Mouse (Mus musculus): Measurements from ENCODE around the gene Fam3c.
"Not testable (repeated sequence)": the region's sequence is repeated elsewhere in the genome, so short reads cannot be mapped to it uniquely, and the experiment has no call there.

The Fam3c gene

GRCm38 (mm10) chr6:22289461-22290021 is 66.5 kb downstream of the Fam3c start:
- no peak for DNase-seq

GRCm38 (mm10) chr6:22288737-22289460 is 67.1 kb downstream of the Fam3c start:
- DNase-seq, result no peak

- peak; percentile 22 for DNase-seq
These were observed 67.9 kb downstream of the Fam3c start, which contains the start of gene Wnt16 for GRCm38 (mm10) chr6:22288004-22288736. Gene Wnt16, plus strand, starts transcription at chr6:22288227.

- DNase-seq, result no peak
These were observed 73.6 kb downstream of the Fam3c start for GRCm38 (mm10) chr6:22282405-22282804.

- DNase-seq, result peak; percentile 45
These were observed 75.7 kb downstream of the Fam3c start for GRCm38 (mm10) chr6:22280217-22280861.

DNA sequence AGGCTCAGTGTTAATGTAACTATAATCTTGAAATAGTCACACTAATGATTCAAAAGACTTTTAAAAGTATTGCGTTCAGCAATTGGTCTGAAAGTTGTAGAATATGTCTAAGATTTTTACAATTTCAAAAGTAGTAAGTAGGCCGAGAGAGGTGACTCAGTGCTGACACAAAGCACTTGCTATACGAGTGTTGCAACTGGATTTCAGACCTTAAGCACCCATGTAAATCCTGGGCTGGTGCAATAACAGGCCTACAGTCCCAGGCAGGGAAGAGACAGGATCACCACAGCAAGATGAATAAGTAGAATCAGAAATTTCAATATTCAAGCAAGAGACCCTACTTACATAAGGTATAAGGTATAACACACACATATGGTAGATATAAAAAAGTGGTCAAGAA is 78.1 kb downstream of the Fam3c start:
- DNase-seq, result no peak

DNA sequence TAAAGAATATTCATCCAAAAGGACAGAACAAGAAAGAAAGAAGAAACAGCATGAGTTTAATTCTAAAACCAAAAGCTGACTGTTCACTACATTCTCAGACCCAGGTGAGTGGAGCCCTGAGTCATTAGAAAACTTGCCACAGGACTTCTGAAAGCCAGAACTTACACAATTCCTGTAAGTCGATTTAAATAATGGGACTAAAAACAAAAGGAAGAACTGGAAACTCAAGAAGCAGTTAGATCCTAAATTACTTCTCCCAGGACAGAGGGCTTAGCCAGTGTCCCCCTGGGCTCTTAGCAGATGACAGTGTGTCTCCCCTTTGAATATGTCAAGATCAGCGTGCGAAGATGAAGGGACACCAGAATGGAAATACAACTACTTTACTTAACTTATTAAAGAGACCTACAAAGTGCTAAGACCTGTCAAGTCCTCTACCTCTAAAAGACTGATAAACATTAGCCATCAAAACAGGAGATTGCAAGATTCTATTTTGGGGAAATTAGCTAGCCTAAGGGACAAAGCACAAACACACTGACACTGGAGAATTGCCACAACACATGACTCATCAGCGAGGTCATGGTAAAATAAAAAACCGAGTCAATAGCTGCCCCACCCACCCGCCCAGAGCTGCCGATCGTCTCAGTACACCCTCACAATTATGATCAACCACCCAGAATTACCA is 86.1 kb downstream of the Fam3c start:
- no peak for DNase-seq

DNA sequence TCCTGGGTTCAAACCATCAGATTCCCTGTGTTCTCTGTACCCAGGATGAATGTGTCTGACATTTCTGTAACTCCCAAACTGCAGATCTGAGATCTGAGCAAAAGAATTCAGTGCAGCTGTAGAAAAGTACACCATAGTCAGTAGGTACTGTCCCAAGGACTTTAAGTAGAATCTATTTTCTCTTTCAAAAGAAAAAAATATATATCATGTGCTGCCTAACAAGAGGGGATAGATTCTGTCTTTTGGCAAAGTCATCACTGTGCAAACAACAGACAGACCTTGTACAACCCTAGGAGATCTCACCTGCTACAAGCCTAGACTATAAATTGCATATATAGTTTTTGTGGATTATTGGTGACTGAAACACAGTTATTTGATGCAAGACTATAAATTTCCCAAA is 87.4 kb downstream of the Fam3c start:
- DNase-seq, result no peak

- DNase-seq, result no peak
These were observed 88.0 kb downstream of the Fam3c start for GRCm38 (mm10) chr6:22267807-22268667.

GRCm38 (mm10) chr6:22266018-22266417 is 90.0 kb downstream of the Fam3c start:
- DNase-seq, result no peak

DNA sequence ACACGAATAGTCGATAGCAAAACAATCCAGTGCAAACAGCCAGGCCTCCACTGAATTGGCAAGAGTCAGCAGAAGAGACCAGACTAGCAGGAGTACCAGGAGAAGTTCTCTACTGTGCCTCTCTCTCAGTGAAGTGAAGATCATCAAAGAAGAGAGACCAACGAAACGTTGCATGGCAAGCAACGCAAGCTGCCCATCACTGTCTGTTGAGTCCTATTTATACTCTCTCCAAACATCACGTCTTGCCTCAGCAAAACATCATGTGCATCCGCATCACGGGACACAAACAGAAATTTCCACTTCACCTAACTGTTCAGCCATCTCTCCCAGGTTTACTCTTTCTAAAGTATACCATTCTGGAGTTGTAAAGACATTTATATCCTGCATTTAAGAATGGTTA is 91.9 kb downstream of the Fam3c start:
- DNase-seq, result not testable (repeated sequence)

- no peak for DNase-seq
These were observed 93.5 kb downstream of the Fam3c start for GRCm38 (mm10) chr6:22262519-22262918.

DNA sequence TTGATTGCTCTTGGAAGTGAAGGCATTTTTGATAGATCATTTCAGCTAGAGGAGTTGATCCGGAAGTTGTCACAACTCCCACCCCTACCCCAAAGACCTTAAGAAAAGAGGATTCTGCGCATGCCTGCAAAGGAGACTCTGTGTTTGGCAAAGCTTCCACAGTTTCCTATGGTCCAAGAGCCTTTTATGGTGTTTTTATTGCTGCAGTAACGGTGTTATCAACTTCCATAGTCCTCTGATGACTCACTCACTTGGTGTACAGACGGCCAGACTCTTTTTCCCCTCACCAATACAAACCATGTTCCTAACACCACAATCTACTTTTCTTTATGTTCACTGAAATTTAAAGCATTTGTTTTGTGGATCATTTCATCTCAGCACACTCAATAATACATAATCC is 97.3 kb downstream of the Fam3c start:
- no peak for DNase-seq
